Mouse (Mus musculus): ENCODE results near the gene Hap1. TPM values are rescaled to one million over a fixed set of nuclear protein-coding genes. Genes with fewer than 3 reads are reported as not detected.
"Not testable (repeated sequence)": the region's sequence is repeated elsewhere in the genome, so short reads cannot be mapped to it uniquely, and the experiment has no call there.

Gene Hap1
- polyA plus RNA-seq, 1 experiment from 2014 or later = 8.0 TPM

- Histone ChIP-seq H3K4me1 (peaks cover 13% of the 10 kb centered on the region), H3K36me3 (peaks cover 85% of the 10 kb centered on the region), H3K27ac (replicated peaks) (no peak overlapping the region), H3K4me3 (no peak overlapping the region), H3K4me2 (no peak overlapping the region), H3K9ac (no peak overlapping the region), H3K27me3 (replicated peaks) (no peaks in the 10 kb centered on the region), H3K9me3 (no peaks in the 10 kb centered on the region)
- WGBS = 85% methylated on average over 7 of the region's 8 CpGs
- no peak for ATAC-seq (ENCODE audit: extremely low read depth, insufficient number of reproducible peaks, low FRiP score, low TSS enrichment)
Observed at GRCm38 (mm10) chr11:100371981-100372558, 16.1 kb upstream of the Hap1 start.

DNA sequence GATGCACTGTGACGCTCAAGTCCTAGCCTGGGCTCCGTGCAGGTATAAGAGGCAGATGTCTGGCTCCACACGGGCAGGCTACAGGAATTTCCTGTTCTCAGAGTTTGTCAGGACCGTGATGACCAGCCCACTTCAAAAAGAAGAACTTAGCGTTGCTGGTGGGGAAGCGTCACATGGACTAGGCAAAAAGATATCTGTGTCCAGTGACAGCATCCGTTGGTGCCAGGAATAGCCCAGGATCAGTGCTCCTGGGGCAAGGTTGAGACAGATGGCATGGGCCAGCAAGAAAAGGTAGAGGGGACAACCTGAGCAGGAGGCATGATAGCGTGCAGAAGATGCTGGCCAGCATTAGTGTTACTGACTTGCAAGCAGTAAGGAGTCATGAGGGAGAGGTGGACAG lies 13.9 kb upstream of the Hap1 start:
- Histone ChIP-seq H3K4me1 (peaks cover 13% of the 10 kb centered on the region), H3K27ac (replicated peaks) (no peak overlapping the region), H3K27me3 (replicated peaks) (no peaks in the 10 kb centered on the region), H3K36me3 (peaks cover 62% of the 10 kb centered on the region), H3K9me3 (no peaks in the 10 kb centered on the region), H3K4me3 (no peak overlapping the region), H3K9ac (0 out of 2 replicates have a peak overlapping the region, but pooled peaks have one; percentile 21), H3K4me2 (no peak overlapping the region)
- no peak for ATAC-seq (ENCODE audit: extremely low read depth, insufficient number of reproducible peaks, low FRiP score, low TSS enrichment)
- 50% methylated on average over 8 of the region's 8 CpGs for WGBS

DNA sequence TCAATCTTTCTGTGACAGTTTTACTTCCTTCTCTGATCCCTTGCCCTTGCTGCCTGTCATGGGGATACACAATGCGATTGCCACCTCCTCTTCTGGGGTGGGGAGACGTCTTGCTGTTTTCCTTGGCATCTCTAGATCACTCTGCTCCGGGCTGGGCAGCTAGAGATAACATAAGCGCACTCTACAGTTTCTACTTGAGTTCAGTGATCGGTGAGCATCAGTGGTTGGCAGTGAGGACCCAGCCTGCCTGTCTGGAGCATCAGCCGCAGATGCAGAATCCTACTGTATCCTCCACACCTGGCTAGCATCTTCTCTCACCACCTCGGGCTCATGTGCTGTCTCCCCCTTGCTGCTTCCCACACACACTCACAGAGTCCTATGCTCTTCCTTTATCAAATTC lies 13.2 kb upstream of the Hap1 start:
- no peak for ATAC-seq (ENCODE audit: extremely low read depth, insufficient number of reproducible peaks, low FRiP score, low TSS enrichment)
- H3K27me3 ChIP-seq (replicated peaks) = 0 out of 2 replicates have a peak, but pooled peaks cover 2% of the 10 kb centered on the region
- H3K27ac ChIP-seq (replicated peaks) = no peak overlapping the region
- H3K4me1 ChIP-seq = peaks cover 13% of the 10 kb centered on the region
- no peak overlapping the region for H3K4me2 ChIP-seq
- 48% methylated on average over 7 of the region's 7 CpGs for WGBS
- H3K4me3 ChIP-seq = no peak overlapping the region
- no peak overlapping the region for H3K9ac ChIP-seq
- peaks cover 57% of the 10 kb centered on the region for H3K36me3 ChIP-seq
- H3K9me3 ChIP-seq = no peaks in the 10 kb centered on the region

DNA sequence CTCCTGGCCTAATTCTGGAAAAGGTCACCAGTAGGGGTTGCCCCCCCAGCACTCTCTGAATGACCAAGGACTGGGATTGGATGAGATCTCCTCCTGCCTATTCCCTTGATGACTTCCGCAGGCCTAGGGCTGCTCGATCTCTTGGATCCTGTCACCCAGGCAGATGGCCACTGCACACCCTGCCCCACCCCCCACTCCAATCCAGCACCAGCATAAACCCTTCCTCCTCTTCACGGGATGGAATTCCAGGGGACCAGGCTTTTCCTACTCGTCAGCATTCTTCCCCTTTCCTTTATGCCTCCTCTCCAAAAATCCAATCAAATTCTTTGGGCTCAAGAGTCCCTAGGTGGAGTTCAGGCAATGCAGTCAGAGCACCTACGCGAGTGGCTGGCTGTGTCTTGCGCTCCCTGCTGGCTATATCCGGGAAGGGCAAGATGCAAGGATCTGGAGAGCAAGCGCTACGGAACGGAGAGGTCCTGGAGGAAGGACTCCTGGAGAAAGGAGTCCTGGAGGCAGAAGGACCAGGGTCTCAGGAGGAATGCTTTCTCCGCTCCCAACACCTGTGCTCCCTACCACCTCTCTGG lies 7.1 kb upstream of the Hap1 start:
- Histone ChIP-seq H3K9ac (no peak overlapping the region), H3K27ac (replicated peaks) (no peak overlapping the region), H3K4me2 (no peak overlapping the region), H3K4me1 (peaks cover 6% of the 10 kb centered on the region), H3K27me3 (replicated peaks) (peaks cover 30% of the 10 kb centered on the region), H3K4me3 (no peak overlapping the region), H3K9me3 (no peaks in the 10 kb centered on the region), H3K36me3 (no peaks in the 10 kb centered on the region)
- 16% methylated on average over 12 of the region's 12 CpGs for WGBS
- ATAC-seq (ENCODE audit: extremely low read depth, insufficient number of reproducible peaks, low FRiP score, low TSS enrichment) = no peak; the same call in 1 of the 2 replicates

DNA sequence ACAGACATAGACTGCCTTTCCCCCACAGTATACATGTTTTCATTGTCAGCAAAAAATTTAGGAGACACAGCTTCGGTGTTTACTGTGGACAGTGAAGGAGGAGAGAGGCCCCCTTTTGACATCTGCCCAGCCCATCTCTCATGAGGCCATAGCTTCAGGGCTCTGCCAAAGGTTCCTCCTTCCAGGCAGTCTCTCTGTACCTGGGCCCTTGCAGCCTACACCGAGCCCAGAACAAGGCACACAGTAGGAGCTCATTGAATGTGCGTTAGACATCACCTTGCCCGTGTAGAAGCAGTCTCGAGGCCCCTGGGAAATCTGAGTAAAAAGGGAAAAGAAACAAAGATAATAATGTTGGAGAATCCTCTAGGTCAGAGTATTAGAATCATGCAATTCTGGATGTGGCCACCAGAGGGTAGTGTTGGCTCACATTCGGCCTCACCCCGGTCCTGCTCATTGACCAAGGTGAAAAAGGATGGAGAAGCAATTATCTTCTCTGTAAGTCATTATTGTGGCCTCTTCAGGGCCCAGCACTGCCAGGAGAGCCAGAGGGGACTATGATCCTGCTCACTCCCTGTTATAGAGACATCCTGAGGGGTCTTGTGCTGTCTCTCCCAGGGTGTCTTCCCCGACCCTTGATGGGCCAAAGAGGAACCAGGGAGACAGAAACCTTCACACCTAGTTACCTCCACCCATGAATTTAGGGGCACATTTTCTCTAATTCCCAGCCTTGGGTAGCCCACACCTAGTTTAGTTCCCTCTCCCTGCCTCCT lies 6.5 kb upstream of the Hap1 start:
- H3K4me2 ChIP-seq = no peak overlapping the region
- peaks cover 36% of the 10 kb centered on the region for H3K27me3 ChIP-seq (replicated peaks)
- H3K4me3 ChIP-seq = no peak overlapping the region
- peaks cover 6% of the 10 kb centered on the region for H3K4me1 ChIP-seq
- no peak overlapping the region for H3K27ac ChIP-seq (replicated peaks)
- no peak overlapping the region for H3K9ac ChIP-seq
- no peak for ATAC-seq (ENCODE audit: extremely low read depth, insufficient number of reproducible peaks, low FRiP score, low TSS enrichment)
- H3K9me3 ChIP-seq = no peaks in the 10 kb centered on the region
- 11% methylated on average over 8 of the region's 8 CpGs for WGBS
- no peaks in the 10 kb centered on the region for H3K36me3 ChIP-seq

DNA sequence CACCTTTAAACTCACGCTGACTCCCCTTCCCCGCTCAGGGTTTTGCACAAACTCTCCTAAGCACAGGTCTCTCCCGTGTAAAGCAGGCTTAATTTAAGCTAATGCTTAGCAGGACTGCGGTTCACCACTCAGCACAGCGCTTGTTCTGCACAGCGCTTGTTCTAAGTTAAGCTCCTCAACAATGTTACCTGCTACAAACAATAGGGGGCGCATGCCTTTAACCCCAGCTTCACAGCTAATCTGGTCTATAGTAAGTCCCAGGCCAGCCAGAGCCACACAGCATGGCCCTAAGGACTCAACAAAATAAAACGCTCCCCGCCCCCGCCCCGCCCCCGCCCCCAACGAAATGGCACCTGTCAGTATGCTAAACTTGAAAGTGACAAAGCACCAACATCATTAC lies 5.1 kb upstream of the Hap1 start:
- H3K4me2 ChIP-seq; H3K9me3 ChIP-seq; H3K27ac ChIP-seq (replicated peaks); H3K4me1 ChIP-seq; H3K4me3 ChIP-seq; H3K36me3 ChIP-seq; H3K9ac ChIP-seq; ATAC-seq (ENCODE audit: extremely low read depth, insufficient number of reproducible peaks, low FRiP score, low TSS enrichment): not testable (repeated sequence)
- H3K27me3 ChIP-seq (replicated peaks) = peaks cover 49% of the 10 kb centered on the region
- 20% methylated on average over 1 of the region's 13 CpGs for WGBS

GRCm38 (mm10) chr11:100360175-100360574 lies 4.2 kb upstream of the Hap1 start:
- Histone ChIP-seq H3K27ac (replicated peaks) (no peak overlapping the region), H3K4me1 (peaks cover 6% of the 10 kb centered on the region), H3K4me2 (no peak overlapping the region), H3K9ac (no peak overlapping the region), H3K4me3 (no peak overlapping the region), H3K9me3 (no peaks in the 10 kb centered on the region), H3K36me3 (no peaks in the 10 kb centered on the region), H3K27me3 (replicated peaks) (peaks cover 58% of the 10 kb centered on the region)
- WGBS = 68% methylated on average over 6 of the region's 6 CpGs
- no peak for ATAC-seq (ENCODE audit: extremely low read depth, insufficient number of reproducible peaks, low FRiP score, low TSS enrichment)

- Histone ChIP-seq H3K4me1 (peaks cover 3% of the 10 kb centered on the region; the same call in 1 of the 2 replicates), H3K9me3 (no peaks in the 10 kb centered on the region), H3K27me3 (replicated peaks) (peaks cover 81% of the 10 kb centered on the region), H3K27ac (replicated peaks) (no peak overlapping the region), H3K36me3 (no peaks in the 10 kb centered on the region), H3K4me3 (no peak overlapping the region), H3K4me2 (no peak overlapping the region), H3K9ac (no peak overlapping the region)
- no peak for ATAC-seq (ENCODE audit: extremely low read depth, insufficient number of reproducible peaks, low FRiP score, low TSS enrichment)
- 52% methylated on average over 5 of the region's 5 CpGs for WGBS
Observed at GRCm38 (mm10) chr11:100357408-100357807, 1.5 kb upstream of the Hap1 start.

GRCm38 (mm10) chr11:100356819-100357211 lies 887 bp upstream of the Hap1 start:
- peak overlapping the region; percentile 83 for H3K9ac ChIP-seq
- no peaks in the 10 kb centered on the region for H3K36me3 ChIP-seq
- WGBS = 26% methylated on average over 9 of the region's 9 CpGs
- peaks cover 6% of the 10 kb centered on the region for H3K4me1 ChIP-seq
- H3K4me3 ChIP-seq = peak overlapping the region; percentile 66
- H3K27ac ChIP-seq (replicated peaks) = no peak overlapping the region
- peak overlapping the region; percentile 100 for H3K4me2 ChIP-seq
- peaks cover 83% of the 10 kb centered on the region for H3K27me3 ChIP-seq (replicated peaks)
- ATAC-seq (ENCODE audit: extremely low read depth, insufficient number of reproducible peaks, low FRiP score, low TSS enrichment) = no peak
- H3K9me3 ChIP-seq = no peaks in the 10 kb centered on the region

DNA sequence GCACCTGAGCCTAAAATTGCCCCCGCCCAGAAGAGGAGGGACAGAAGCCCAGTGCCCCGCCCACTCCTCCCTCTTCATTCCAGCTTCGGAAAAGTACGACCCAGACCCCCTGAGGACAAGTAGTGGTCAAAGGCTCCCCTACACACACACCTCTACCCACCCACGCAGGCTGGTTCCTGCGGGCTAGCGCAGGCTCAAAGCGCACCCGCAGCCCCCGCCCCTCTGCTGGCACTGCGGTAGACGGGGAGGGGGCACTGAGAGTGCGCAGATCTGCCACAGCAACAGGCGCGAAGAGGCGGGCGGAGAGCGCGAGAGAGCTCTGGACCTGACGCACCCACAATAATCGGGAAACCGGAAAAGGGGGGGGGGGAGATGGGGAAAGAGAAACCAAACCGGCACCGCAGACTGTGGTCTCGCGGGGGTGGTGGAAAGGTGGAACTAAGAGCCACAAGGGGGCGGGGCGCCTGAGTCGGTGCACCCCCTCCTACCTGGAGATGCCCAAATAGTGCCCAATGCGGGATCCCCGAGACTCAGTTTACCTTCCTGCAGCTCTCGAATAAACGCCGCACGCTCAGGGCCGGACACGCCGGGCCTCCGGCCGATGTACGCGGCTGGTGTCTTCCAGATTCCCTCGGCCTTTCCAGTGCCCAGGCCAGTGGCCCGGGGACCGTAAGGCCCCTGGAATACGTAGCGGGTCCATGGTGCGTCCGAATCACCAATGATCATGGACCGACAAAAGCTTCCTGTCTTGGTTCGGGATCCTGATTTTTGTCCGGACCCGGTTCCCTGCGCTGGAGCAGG lies 577 bp downstream of the Hap1 start:
- H3K36me3 ChIP-seq = no peaks in the 10 kb centered on the region
- H3K27ac ChIP-seq (replicated peaks) = no peak overlapping the region
- H3K9me3 ChIP-seq = no peaks in the 10 kb centered on the region
- H3K9ac ChIP-seq = peak overlapping the region; percentile 83
- H3K4me2 ChIP-seq = peak overlapping the region; percentile 100
- H3K27me3 ChIP-seq (replicated peaks) = peaks cover 88% of the 10 kb centered on the region
- ATAC-seq (ENCODE audit: extremely low read depth, insufficient number of reproducible peaks, low FRiP score, low TSS enrichment) = no peak
- peaks cover 6% of the 10 kb centered on the region for H3K4me1 ChIP-seq
- WGBS = under 1% methylated on average over 53 of the region's 54 CpGs
- H3K4me3 ChIP-seq = peak overlapping the region; percentile 66
